ENCODE assay signal across 9 mouse cellular contexts in the genomic region with DNA sequence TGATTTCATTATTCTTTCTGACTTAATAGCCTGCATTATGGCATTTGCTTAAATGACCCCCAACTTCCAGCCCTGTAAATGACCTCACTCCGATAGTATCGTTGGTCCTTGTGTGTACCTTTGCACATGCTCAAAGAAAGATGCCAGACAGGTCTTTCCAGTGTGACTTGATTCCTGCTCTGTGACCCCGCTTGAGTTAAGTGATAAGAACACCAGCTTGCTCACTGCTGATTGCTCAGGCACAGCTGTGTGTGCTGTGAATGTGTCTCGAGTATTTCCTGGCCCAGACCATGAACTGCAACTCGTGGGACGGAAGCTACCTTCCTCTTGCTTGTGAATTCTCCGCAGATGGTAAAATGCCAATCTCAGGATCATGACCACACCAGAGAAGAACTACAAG. TPM values are rescaled to one million over a fixed set of nuclear protein-coding genes. Genes with fewer than 3 reads are reported as not detected.
A peak's percentile ranks its signal among the peaks of the same experiment; 100 is the strongest.
DNase-seq lines count a peak whose midpoint lies in the region; ATAC-seq lines count a peak whose summit lies in the region.
"Had no signal": no experiment of that assay in that cellular context is flagged by ENCODE, and none has a peak within 500 bp of the region (broad histone marks: within the 10 kb centered on the region; RNA-seq: fewer than 3 reads in every experiment).

No protein-coding gene starts in this region.

- no peak for ATAC-seq in heart, embryonic 15.5 days (replicated peaks; ENCODE audit: insufficient number of reproducible peaks, insufficient read depth, low FRiP score, low read depth)
- ATAC-seq: midbrain, embryonic 13.5 days had no signal

- H3K27me3 ChIP-seq in heart, embryonic 15.5 days, result no peaks in the 10 kb centered on the region
- H3K27me3 ChIP-seq: midbrain, embryonic 13.5 days had no signal

- intact Hi-C loops in heart, postnatal 14 days (cut with DNase I), result no loop called here

- WGBS in heart, embryonic 15.5 days, result 43% methylated on average over 7 of the region's 7 CpGs
- WGBS in large intestine, adult 2 months, result 26% methylated on average over 7 of the region's 7 CpGs

- no peaks in the 10 kb centered on the region for H3K9me3 ChIP-seq in heart, embryonic 15.5 days (replicated peaks)
- H3K9me3 ChIP-seq: midbrain, embryonic 13.5 days had no signal

- H3K4me2 ChIP-seq in heart, embryonic 15.5 days, result no peak overlapping the region
- H3K4me2 ChIP-seq: midbrain, embryonic 13.5 days had no signal

- DNase-seq in heart, postnatal 14 days, result no peak
- peak; percentile 60 for DNase-seq in c-Kit-positive CD71-positive TER-119-positive erythroid progenitor cells, embryonic 14.5 days (ENCODE audit: low spot score)
- DNase-seq in large intestine, adult 2 months (ENCODE audit: low read depth, low spot score), result peak; percentile 86
- peak; percentile 80 for DNase-seq in lung, postnatal 36 days
- DNase-seq in layer of hippocampus, adult 9-10 months (ENCODE audit: low spot score), result no peak
- no peak for DNase-seq in right cerebral cortex, postnatal 10 days (ENCODE audit: low spot score in 2 of 2)
- no peak for DNase-seq in spleen, adult 18-20 months

- H3K4me3 ChIP-seq in heart, embryonic 15.5 days, result no peak overlapping the region
- H3K4me3 ChIP-seq: midbrain, embryonic 13.5 days had no signal

- peak overlapping the region; percentile 35 for H3K27ac ChIP-seq in heart, embryonic 15.5 days
- H3K27ac ChIP-seq: midbrain, embryonic 13.5 days had no signal

- H3K36me3 ChIP-seq in heart, embryonic 15.5 days, result peaks cover 11% of the 10 kb centered on the region

- no peak overlapping the region for H3K9ac ChIP-seq in heart, embryonic 15.5 days

- H3K4me1 ChIP-seq in heart, embryonic 15.5 days (replicated peaks), result peaks cover 52% of the 10 kb centered on the region

RNA-seq across cellular contexts. Expression of gene Cdc6, which starts 2.6 kb away (rescaled TPM):
- 14.2 and 20.4 TPM in 2 replicates for polyA plus RNA-seq in heart, embryonic 15.5 days (2015; fragmentation: Nextera tagmentation; extraction: Ambion mirVana)
- total RNA-seq in heart, postnatal 14 days (2021), result 1 to 10 TPM in 1 of 2 experiments, under 1 TPM in 1; 0.72 to 2.2 TPM
- polyA plus RNA-seq in large intestine, adult 2 months (2012; rRNA removed), result 2.4 and 2.7 TPM in 2 replicates

RNA-seq across cellular contexts. Expression of gene Rara, which starts 22.6 kb away (rescaled TPM):
- 26.2 and 31.0 TPM in 2 replicates for polyA plus RNA-seq in heart, embryonic 15.5 days (2015; fragmentation: Nextera tagmentation; extraction: Ambion mirVana)
- 10 to 100 TPM; 17.9 to 21.6 TPM for total RNA-seq in heart, postnatal 14 days (2021)
- 24.8 and 31.8 TPM in 2 replicates for polyA plus RNA-seq in large intestine, adult 2 months (2012; rRNA removed)

RNA-seq across cellular contexts. Expression of gene Wipf2, which starts 41.6 kb away (rescaled TPM):
- polyA plus RNA-seq in heart, embryonic 15.5 days (2015; fragmentation: Nextera tagmentation; extraction: Ambion mirVana), result 2.2 and 2.8 TPM in 2 replicates
- total RNA-seq in heart, postnatal 14 days (2021), result 10 to 100 TPM in 1 of 2 experiments, 1 to 10 TPM in 1; 8.2 to 10.6 TPM
- 9.9 and 13.8 TPM in 2 replicates for polyA plus RNA-seq in large intestine, adult 2 months (2012; rRNA removed)

Comparison
In these comparisons a context has a peak if more than half of its experiments do, and no peak if none do; other contexts are left out.
1. DNase-seq: peak in c-Kit-positive CD71-positive TER-119-positive erythroid progenitor cells, embryonic 14.5 days (single experiment), large intestine, adult 2 months (single experiment) and lung, postnatal 36 days (single experiment); none in heart, postnatal 14 days (0 of 2), layer of hippocampus, adult 9-10 months (single experiment), right cerebral cortex, postnatal 10 days (0 of 2) and spleen, adult 18-20 months (0 of 2).